Mouse (Mus musculus) testis, adult 2 months (tissue): Measurements from ENCODE around the gene Zfp445. TPM values are rescaled to one million over a fixed set of nuclear protein-coding genes. Genes with fewer than 3 reads are reported as not detected.

ENCODE experiments used
- H3K27ac ChIP-seq: fragments of 200-500 bp; 2 replicates; pipeline ENCODE4 v1.5.1; 2012; ENCODE audit warnings: low read depth, low read length; ENCODE audit not compliant: control insufficient read depth, insufficient read depth
- H3K27me3 ChIP-seq: fragments of 200-500 bp; 2 replicates; pipeline ENCODE4 v1.6.1; 2012; ENCODE audit warnings: mild to moderate bottlenecking, low read length, moderate library complexity; ENCODE audit not compliant: control insufficient read depth, insufficient read depth
- H3K36me3 ChIP-seq: fragments of 200-500 bp; 2 replicates; pipeline ENCODE4 v1.6.1; 2012; ENCODE audit warnings: mild to moderate bottlenecking, low read length; ENCODE audit not compliant: control insufficient read depth, insufficient read depth
- H3K4me1 ChIP-seq: fragments of 200-500 bp; 2 replicates; pipeline ENCODE4 v1.6.1; 2012; ENCODE audit warnings: low read length; ENCODE audit not compliant: control insufficient read depth, insufficient read depth
- H3K4me3 ChIP-seq: fragments of 200-500 bp; 2 replicates; pipeline ENCODE4 v1.5.1; 2012; ENCODE audit warnings: low read depth, mild to moderate bottlenecking, low read length, moderate library complexity, mixed read lengths; ENCODE audit not compliant: control insufficient read depth
- CTCF ChIP-seq: fragments of 200-500 bp; IDR thresholded peaks from 2 replicates; pipeline ENCODE4 v1.5.1; 2012; ENCODE audit warnings: low read depth, mild to moderate bottlenecking, inconsistent platforms, low read length, moderate library complexity; ENCODE audit not compliant: control insufficient read depth, insufficient read depth, insufficient replicate concordance
- POLR2A ChIP-seq: fragments of 200-500 bp; IDR thresholded peaks from 2 replicates; pipeline ENCODE4 v1.6.1; 2012; ENCODE audit warnings: low read depth, mild to moderate bottlenecking, inconsistent platforms, low read length, moderate library complexity; ENCODE audit not compliant: control insufficient read depth
- polyA plus RNA-seq: library from polyadenylated mRNA; depleted of rRNA; stranded (reverse); fragments of >200 nt; gene quantifications from 2 replicates; pipeline ENCODE4 v1.2.3, GENCODE M21; 2012

The Zfp445 gene
- polyA plus RNA-seq, 1 experiment = 39.0 TPM

GRCm38 (mm10) chr9:122836126-122836525, 29.7 kb downstream of the Zfp445 start:
- no peak overlapping the region for H3K4me3 ChIP-seq
- no peaks in the 10 kb centered on the region for H3K4me1 ChIP-seq
- no peaks in the 10 kb centered on the region; the same call in 1 of the 2 replicates for H3K36me3 ChIP-seq
- H3K27me3 ChIP-seq = no peaks in the 10 kb centered on the region
- TF ChIP-seq CTCF (no peak), POLR2A (no peak)
- H3K27ac ChIP-seq = no peak overlapping the region

DNA sequence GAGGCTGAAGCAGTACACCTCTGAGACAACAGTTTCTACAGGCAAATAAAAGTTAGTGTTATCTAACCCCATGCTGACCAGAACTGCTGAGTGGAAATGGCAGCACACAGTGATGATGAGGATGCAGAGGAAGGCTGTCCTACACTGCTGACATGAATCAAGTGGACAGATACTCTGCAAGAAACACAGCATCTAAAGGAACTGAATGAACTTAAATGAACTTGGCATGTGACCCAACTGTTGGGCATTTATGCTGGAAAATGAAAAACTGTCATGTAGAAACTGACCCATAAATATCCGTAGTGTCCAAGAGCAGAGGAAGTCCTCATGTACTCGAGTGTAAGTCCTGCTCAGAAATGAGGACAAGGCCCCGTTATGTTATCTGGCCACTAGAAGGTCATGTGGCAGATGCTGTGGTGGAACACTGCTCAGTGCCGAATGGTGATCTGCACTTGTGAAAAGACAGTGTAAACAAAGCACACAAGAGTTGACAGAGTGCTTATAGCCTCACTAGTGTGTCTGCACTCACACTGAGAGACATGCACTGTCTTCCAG, 35.9 kb downstream of the Zfp445 start:
- Histone ChIP-seq H3K4me3 (no peak overlapping the region), H3K36me3 (no peaks in the 10 kb centered on the region; the same call in 1 of the 2 replicates), H3K27me3 (no peaks in the 10 kb centered on the region), H3K27ac (no peak overlapping the region), H3K4me1 (no peaks in the 10 kb centered on the region)
- TF ChIP-seq POLR2A (no peak), CTCF (no peak)

GRCm38 (mm10) chr9:122826743-122827142, 39.1 kb downstream of the Zfp445 start:
- Histone ChIP-seq H3K4me1 (no peaks in the 10 kb centered on the region), H3K27me3 (no peaks in the 10 kb centered on the region), H3K27ac (no peak overlapping the region), H3K36me3 (no peaks in the 10 kb centered on the region; the same call in 1 of the 2 replicates), H3K4me3 (no peak overlapping the region)
- TF ChIP-seq POLR2A (no peak), CTCF (no peak)

- H3K4me3 ChIP-seq = no peak overlapping the region
- H3K4me1 ChIP-seq = no peaks in the 10 kb centered on the region
- no peaks in the 10 kb centered on the region for H3K27me3 ChIP-seq
- TF ChIP-seq POLR2A = no peak
- TF ChIP-seq CTCF = no peak
- no peak overlapping the region for H3K27ac ChIP-seq
- no peaks in the 10 kb centered on the region; the same call in 1 of the 2 replicates for H3K36me3 ChIP-seq
Measured at GRCm38 (mm10) chr9:122823374-122824017, 42.3 kb downstream of the Zfp445 start.

- H3K4me1 ChIP-seq = no peaks in the 10 kb centered on the region
- H3K36me3 ChIP-seq = peaks cover 2% of the 10 kb centered on the region; the same call in 1 of the 2 replicates
- H3K4me3 ChIP-seq = no peak overlapping the region
Measured at GRCm38 (mm10) chr9:122815239-122815851, 50.5 kb downstream of the Zfp445 start.

DNA sequence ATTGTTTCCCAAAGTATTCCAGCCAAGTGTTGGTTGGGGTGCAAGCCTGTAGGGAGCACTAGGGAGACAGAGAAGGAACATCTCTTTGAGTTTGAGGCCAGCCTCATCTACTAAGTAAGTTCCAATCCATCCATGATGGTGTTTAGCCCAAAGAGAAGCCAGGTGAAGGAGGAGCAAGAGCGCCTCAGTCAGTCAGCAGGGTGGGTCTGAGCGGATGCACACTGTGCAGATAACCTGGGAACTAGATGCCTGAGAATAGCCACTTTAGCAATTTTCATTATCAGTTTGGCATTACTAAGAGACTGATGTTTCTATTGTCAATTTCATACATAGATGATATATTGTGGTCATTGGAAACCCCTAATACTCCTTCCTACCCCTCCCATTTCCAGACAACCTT, 51.0 kb downstream of the Zfp445 start:
- Histone ChIP-seq H3K27me3 (no peaks in the 10 kb centered on the region), H3K4me1 (no peaks in the 10 kb centered on the region), H3K4me3 (no peak overlapping the region), H3K27ac (no peak overlapping the region), H3K36me3 (peaks cover 3% of the 10 kb centered on the region; the same call in 1 of the 2 replicates)
- TF ChIP-seq POLR2A (no peak), CTCF (no peak)

More at GRCm38 (mm10) chr9:122815239-122815851, 50.5 kb downstream of the Zfp445 start:
- Histone ChIP-seq H3K27ac (no peak overlapping the region), H3K27me3 (no peaks in the 10 kb centered on the region)
- TF ChIP-seq CTCF (no peak), POLR2A (no peak)

GRCm38 (mm10) chr9:122812386-122812785, 53.4 kb downstream of the Zfp445 start:
- Histone ChIP-seq H3K4me3 (no peak overlapping the region), H3K27me3 (no peaks in the 10 kb centered on the region), H3K36me3 (peaks cover 3% of the 10 kb centered on the region; the same call in 1 of the 2 replicates), H3K27ac (no peak overlapping the region), H3K4me1 (no peaks in the 10 kb centered on the region)
- TF ChIP-seq POLR2A (no peak), CTCF (no peak)
